Mouse (Mus musculus) kidney, embryonic 16.5 days (tissue): ENCODE data around the gene Jund. TPM values are rescaled to one million over a fixed set of nuclear protein-coding genes. Genes with fewer than 3 reads are reported as not detected.

Source experiments
- ATAC-seq: fragments of 200-750 bp; cut with Nextera tagmentation; 2 replicates; pipeline ENCODE4 v1.8.0; 2017; ENCODE audit warnings: moderate TSS enrichment; ENCODE audit not compliant: low FRiP score, low TSS enrichment
- H3K27ac ChIP-seq: fragments of 300-500 bp; sonication (generic); 2 replicates; pipeline ENCODE4 v1.5.1; 2014; ENCODE audit warnings: low read length
- H3K27me3 ChIP-seq: fragments of 300-500 bp; sonication (generic); 2 replicates; pipeline ENCODE4 v1.6.1; 2014; ENCODE audit warnings: low read length, control low read depth, mixed read lengths; ENCODE audit not compliant: insufficient read depth
- H3K36me3 ChIP-seq: fragments of 300-500 bp; sonication (generic); 2 replicates; pipeline ENCODE4 v1.6.1; 2014; ENCODE audit warnings: low read length, control low read depth, mixed read lengths; ENCODE audit not compliant: insufficient read depth
- H3K4me1 ChIP-seq: fragments of 300-500 bp; sonication (generic); 2 replicates; pipeline ENCODE4 v1.6.1; 2014; ENCODE audit warnings: low read length, control low read depth, mixed read lengths; ENCODE audit not compliant: insufficient read depth
- H3K4me2 ChIP-seq: fragments of 300-500 bp; sonication (generic); replicated peaks from 2 replicates; pipeline ENCODE4 v1.6.1; 2014; ENCODE audit warnings: low read depth, low read length
- H3K4me3 ChIP-seq: fragments of 300-500 bp; sonication (generic); 2 replicates; pipeline ENCODE4 v1.5.1; 2014; ENCODE audit warnings: mild to moderate bottlenecking, low read length
- H3K9ac ChIP-seq: fragments of 300-500 bp; sonication (generic); replicated peaks from 2 replicates; pipeline ENCODE4 v1.6.1; 2014; ENCODE audit warnings: low read length
- H3K9me3 ChIP-seq: fragments of 300-500 bp; sonication (generic); 2 replicates; pipeline ENCODE4 v1.6.1; 2016; ENCODE audit warnings: low read length, control low read depth
- WGBS: fragments of 180-500 bp; shearing (Covaris S2); extraction: QIAGEN DNeasy Blood & Tissue Kit; methylation state at CpG from one replicate; pipeline ENCODE4 v1.1.7; 2014; 5-methylcytosine and 5-hydroxymethylcytosine counted together
- polyA plus RNA-seq: library from polyadenylated mRNA; unstranded; fragments of >200 nt; fragmentation: Nextera tagmentation; extraction: Ambion mirVana; gene quantifications from 2 replicates; pipeline ENCODE4 v1.2.1, GENCODE M21; 2015

The Jund gene
- polyA plus RNA-seq, 1 experiment from 2014 or later, result 42.1 TPM

DNA sequence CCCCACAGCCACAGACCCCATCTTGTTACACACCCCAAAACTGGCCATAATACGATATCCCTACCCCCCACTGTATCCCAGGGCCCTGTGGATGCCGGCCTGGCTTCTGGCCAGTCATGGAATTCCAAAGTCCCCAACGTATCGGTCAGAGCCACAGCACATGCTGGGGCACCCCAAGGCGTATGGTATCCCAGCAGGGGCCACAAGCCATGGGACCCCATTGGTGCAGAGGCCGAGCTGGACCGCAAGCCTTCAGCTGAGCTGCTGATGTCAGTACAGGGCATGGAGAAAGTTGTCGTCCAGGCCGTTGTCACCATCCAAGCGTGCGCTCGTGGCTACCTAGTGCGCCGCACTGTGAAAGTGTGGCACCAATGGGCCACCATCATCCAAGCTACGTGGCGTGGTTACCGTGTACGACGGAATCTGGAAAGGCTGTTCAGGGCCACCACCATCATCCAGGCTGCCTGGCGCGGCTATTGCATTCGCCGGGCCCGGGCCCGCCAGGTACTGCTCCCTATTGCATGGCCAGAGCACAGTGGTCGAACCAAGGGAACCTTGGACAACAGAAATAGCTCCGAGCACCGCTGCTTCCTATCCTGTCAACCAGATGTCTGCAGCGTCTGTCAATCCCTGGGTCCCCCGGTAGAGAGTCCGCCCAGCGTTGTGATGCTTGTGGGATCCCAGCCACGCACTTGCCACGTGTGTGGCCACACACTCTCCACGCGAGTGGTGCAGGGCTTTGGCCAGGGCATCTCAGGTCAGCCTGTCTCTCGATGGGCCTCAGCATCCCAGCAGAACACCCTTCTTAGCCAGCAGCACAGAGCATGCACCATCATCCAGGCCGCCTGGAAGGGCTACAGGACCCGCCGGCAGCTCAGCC lies 18.0 kb downstream of the Jund start:
- H3K4me3 ChIP-seq, result no peak overlapping the region
- H3K4me1 ChIP-seq, result peaks cover 6% of the 10 kb centered on the region

DNA sequence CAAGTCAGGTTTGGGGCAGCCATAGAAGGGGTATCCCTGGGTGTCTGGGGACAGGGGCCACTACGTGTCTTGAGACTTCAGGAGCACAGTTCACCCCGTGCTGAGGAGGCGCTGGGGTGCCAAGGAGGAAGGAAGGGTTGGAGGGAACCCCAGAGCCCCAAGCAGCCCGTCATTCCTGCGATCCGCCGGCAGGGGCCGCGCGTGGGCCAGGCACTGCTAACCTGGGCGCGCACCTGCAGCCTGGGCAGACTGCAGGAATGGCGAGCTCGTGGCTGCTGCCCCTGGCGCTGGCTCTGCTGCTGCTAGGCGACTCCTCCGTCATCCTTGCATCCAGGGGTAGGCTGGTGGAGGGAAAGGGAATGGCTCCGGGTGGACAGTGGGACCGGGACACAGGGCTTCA lies 19.5 kb downstream of the Jund start, which contains the start of gene Gm3336:
Gene Gm3336 (plus strand): TSS at position 247 of the 400 bp plus-strand sequence.
- peak; percentile 8; the same call in 1 of the 2 replicates for ATAC-seq
- H3K4me3 ChIP-seq, result no peak within 1 kb of the TSS
- H3K36me3 ChIP-seq, result no peaks in the 10 kb centered on the region
- H3K4me2 ChIP-seq, result no peak within 1 kb of the TSS
- 5% methylated on average over 19 of the region's 19 CpGs for WGBS
- no peaks in the 10 kb centered on the region for H3K9me3 ChIP-seq
- H3K4me1 ChIP-seq, result peaks cover 7% of the 10 kb centered on the region
- H3K27me3 ChIP-seq, result no peaks in the 10 kb centered on the region
- H3K9ac ChIP-seq, result no peak within 1 kb of the TSS; the same call in 1 of the 2 replicates
- H3K27ac ChIP-seq, result no peak within 1 kb of the TSS

More for the DNA sequence above, 18.0 kb downstream of the Jund start:
- no peak overlapping the region for H3K27ac ChIP-seq
- no peak for ATAC-seq
- no peaks in the 10 kb centered on the region for H3K9me3 ChIP-seq
- no peaks in the 10 kb centered on the region for H3K36me3 ChIP-seq
- H3K9ac ChIP-seq, result no peak overlapping the region
- WGBS, result 88% methylated on average over 40 of the region's 40 CpGs
- no peak overlapping the region for H3K4me2 ChIP-seq
- no peaks in the 10 kb centered on the region for H3K27me3 ChIP-seq

DNA sequence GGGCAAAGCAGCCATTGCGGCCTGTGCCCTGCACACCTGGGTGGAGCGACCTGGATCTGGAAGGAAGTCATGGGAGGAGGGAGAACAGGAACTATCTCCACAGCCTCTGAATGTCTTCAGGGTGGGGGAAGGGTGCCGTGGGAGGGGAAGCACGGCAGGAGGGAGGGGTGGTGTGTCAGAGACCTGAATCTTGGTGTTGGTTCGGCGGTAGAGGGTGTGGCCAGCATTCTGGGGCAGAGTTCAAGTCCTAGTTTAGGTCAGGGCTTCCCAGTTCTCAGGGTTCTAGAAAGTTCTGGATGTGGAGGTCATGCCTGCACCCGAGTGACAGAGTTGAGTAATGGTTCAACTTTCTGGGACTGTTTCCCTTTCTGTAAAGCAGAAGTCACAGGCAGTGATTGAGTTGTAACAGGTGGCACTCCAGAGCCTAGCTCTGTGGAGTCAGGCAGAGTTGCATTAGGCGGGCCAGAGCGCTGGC lies 21.1 kb downstream of the Jund start:
- peaks cover 14% of the 10 kb centered on the region for H3K4me1 ChIP-seq
- no peak for ATAC-seq
- WGBS, result 56% methylated on average over 9 of the region's 9 CpGs
- H3K9me3 ChIP-seq, result no peaks in the 10 kb centered on the region
- no peaks in the 10 kb centered on the region for H3K36me3 ChIP-seq
- H3K9ac ChIP-seq, result no peak overlapping the region
- no peaks in the 10 kb centered on the region for H3K27me3 ChIP-seq
- H3K4me2 ChIP-seq, result no peak overlapping the region
- H3K27ac ChIP-seq, result no peak overlapping the region
- H3K4me3 ChIP-seq, result no peak overlapping the region

DNA sequence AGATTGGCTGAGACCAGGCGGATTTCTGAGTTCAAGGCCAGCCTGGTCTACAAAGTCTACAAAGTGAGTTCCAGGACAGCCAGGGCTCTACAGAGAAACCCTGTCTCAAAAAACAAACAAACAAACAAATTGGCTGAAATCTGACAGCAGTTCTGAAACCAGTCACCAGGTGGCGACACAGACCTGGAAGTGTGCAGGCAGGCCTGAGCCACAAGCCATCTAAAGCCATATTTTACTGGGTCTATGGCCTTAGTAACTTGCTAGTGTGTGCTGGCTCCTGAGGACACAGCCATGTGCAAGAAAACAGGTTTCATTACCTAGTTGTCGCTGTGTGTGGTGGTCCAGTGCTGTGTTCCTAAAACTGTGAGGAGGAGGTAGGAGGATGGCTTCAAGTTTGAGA lies 22.0 kb downstream of the Jund start:
- Histone ChIP-seq H3K27ac (no peak overlapping the region), H3K9me3 (no peaks in the 10 kb centered on the region), H3K4me1 (peaks cover 18% of the 10 kb centered on the region), H3K4me3 (no peak overlapping the region), H3K4me2 (no peak overlapping the region), H3K9ac (no peak overlapping the region), H3K36me3 (no peaks in the 10 kb centered on the region), H3K27me3 (no peaks in the 10 kb centered on the region)
- 0 out of 2 replicates have a peak, but pooled peaks have one; percentile 17 for ATAC-seq
- 5% methylated on average over 3 of the region's 3 CpGs for WGBS

DNA sequence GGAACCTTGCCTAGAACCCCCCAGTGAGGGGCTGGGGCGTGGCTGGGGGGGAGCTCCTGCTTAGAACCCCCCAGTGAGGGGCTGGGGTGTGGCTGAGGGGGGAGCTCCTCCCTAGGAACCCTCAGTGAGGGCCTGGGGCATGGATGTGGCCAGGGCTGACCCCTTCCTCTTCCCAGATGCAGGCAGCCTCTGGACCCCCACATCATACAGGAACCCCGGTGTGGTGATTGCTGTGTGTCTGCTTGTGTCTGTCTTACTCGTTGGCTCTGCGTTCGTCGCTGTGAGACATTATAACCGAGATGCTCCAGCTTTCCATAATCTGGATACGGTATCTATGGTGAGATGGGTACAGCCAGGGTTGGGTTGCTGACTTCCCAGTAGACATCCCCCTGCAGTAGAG lies 22.9 kb downstream of the Jund start:
- no peaks in the 10 kb centered on the region for H3K9me3 ChIP-seq
- 0 out of 2 replicates have a peak overlapping the region, but pooled peaks have one; percentile 26 for H3K9ac ChIP-seq
- H3K4me1 ChIP-seq, result peaks cover 18% of the 10 kb centered on the region
- no peak overlapping the region for H3K27ac ChIP-seq
- no peak overlapping the region for H3K4me3 ChIP-seq
- no peak for ATAC-seq
- no peaks in the 10 kb centered on the region for H3K36me3 ChIP-seq
- no peaks in the 10 kb centered on the region for H3K27me3 ChIP-seq
- H3K4me2 ChIP-seq, result no peak overlapping the region
- 85% methylated on average over 8 of the region's 8 CpGs for WGBS

DNA sequence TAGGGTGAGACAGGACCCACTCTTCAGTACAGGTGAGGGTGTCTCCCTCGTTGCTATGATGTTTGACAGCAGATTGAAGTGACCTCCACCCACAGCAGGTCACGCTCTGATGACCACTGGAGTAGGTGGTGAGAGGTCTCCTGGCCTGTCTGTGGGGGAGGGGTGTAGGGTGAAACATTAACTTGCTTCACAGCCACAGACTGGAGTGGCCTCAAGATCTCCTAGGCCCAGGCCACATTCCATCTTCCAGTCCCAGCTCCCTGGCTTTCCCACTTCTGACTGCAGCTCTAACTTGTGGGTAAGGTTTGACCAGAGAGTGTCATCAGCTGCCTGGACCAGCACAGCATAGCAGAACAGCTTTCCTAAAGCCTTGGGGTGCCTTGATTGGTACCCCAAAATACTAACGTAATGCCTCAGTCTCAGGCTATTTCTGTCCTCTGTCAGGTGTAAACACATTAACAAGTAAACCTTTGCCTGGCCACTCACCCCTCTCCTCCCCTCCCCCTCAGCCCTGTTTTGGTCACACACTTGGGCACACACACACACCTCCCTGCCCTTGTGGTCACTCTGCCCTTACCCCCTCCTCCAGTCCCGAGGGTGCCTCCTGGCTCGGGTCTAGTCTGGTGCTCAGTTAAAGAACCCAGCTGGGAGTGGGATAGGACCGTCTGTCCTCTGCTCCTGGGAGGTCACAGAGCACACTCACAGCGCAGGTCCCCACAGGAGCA lies 24.9 kb downstream of the Jund start, which contains the start of gene Pde4c:
Gene Pde4c (plus strand): TSS at position 235 of the 725 bp plus-strand sequence.
- Histone ChIP-seq H3K9me3 (no peaks in the 10 kb centered on the region), H3K36me3 (no peaks in the 10 kb centered on the region), H3K4me2 (peak within 1 kb of the TSS; percentile 37), H3K4me1 (peaks cover 18% of the 10 kb centered on the region), H3K27ac (peak within 1 kb of the TSS; percentile 94), H3K4me3 (peak within 1 kb of the TSS; percentile 19), H3K27me3 (peaks cover 4% of the 10 kb centered on the region; the same call in 1 of the 2 replicates), H3K9ac (peak within 1 kb of the TSS; percentile 55)
- 32% methylated on average over 7 of the region's 7 CpGs for WGBS
- ATAC-seq, result peak; percentile 91

DNA sequence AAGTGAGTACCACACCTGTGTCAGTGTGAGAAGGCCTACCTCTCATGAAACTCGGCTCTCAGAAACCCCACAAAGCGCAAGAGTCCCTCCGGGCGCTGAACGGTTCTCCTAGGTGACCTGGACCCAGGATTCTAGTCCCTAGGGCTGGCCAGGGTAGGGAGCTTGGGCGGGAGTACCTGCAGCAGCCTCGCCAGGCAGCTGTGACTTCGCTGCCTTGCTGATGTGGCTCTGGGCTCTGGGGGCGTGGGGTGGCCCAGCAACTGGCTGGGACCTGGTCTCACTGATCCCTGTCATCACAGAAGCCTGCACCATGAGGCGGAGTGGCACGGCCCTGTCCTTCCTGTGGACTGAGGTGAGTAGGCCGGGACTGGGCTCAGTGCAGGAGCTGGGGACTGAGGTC lies 25.5 kb downstream of the Jund start:
- Histone ChIP-seq H3K4me2 (peak overlapping the region; percentile 35), H3K27me3 (peaks cover 5% of the 10 kb centered on the region; the same call in 1 of the 2 replicates), H3K9me3 (no peaks in the 10 kb centered on the region), H3K36me3 (no peaks in the 10 kb centered on the region), H3K27ac (peak overlapping the region; percentile 94), H3K4me1 (peaks cover 18% of the 10 kb centered on the region), H3K4me3 (peak overlapping the region; percentile 19), H3K9ac (peak overlapping the region; percentile 55)
- WGBS, result 62% methylated on average over 12 of the region's 12 CpGs
- ATAC-seq, result peak; percentile 13; the same call in 1 of the 2 replicates

DNA sequence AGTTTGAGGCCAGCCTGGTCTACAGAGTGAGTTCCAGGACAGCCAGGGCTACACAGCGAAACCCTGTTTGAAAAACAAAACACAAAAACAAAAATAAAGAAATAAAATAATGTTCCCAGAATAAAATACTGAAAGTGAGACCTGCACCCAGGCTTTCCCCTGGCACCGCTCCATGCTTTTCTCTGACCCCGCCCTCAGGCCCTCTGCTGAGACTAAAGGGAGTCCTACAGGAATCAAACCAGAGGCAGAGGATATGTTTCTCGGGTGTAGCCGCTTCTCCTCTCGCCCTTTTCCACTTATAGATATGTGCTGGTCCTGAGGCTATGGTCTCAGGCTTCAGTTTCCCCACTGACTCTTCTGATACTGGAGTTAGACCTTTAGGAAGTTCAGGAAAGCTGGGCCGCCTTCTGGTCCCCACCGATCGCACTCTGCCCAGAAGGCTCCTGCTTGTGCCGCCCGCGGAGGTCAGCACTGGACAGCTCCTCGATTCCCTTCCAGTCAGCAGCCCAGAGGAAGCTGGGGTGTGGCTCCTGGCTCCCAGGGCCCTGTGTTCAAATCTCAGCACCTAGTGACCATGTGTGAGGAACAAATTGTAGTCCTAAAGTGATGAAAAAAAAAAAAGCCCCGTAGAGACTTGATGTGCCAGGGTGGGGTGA lies 27.2 kb downstream of the Jund start:
- Histone ChIP-seq H3K27ac (no peak overlapping the region), H3K4me1 (peaks cover 23% of the 10 kb centered on the region), H3K9ac (no peak overlapping the region), H3K9me3 (no peaks in the 10 kb centered on the region), H3K4me2 (no peak overlapping the region), H3K4me3 (no peak overlapping the region), H3K27me3 (peaks cover 5% of the 10 kb centered on the region; the same call in 1 of the 2 replicates), H3K36me3 (no peaks in the 10 kb centered on the region)
- 26% methylated on average over 14 of the region's 14 CpGs for WGBS
- ATAC-seq, result no peak

DNA sequence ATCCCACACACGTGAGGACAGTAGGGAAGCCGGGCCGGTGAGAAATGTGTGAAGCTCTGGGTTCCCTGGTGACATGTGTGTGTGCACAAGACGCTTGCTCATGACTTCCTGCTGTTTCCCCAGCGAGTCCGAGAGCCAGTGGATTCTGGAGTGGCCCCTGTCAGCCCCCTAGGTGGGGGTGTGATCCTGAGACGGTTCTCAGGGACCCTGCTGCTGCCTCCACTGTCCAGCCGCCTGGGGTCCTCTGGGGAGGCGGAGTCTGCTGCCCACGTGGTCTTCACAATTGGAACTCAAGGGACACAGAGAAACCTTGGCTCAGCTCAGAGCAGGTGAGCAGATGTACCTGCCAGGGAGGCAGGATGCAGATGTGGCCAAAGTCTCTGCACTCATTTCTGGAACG lies 28.0 kb downstream of the Jund start:
- Histone ChIP-seq H3K9ac (no peak overlapping the region), H3K4me1 (peaks cover 23% of the 10 kb centered on the region), H3K27me3 (peaks cover 5% of the 10 kb centered on the region; the same call in 1 of the 2 replicates), H3K36me3 (no peaks in the 10 kb centered on the region), H3K4me2 (no peak overlapping the region), H3K4me3 (no peak overlapping the region), H3K9me3 (no peaks in the 10 kb centered on the region), H3K27ac (no peak overlapping the region)
- no peak for ATAC-seq
- 43% methylated on average over 11 of the region's 11 CpGs for WGBS
